Mouse (Mus musculus) olfactory bulb, adult 2 months (tissue): ENCODE data around the gene Eps8.

Source experiments
- CTCF ChIP-seq: fragments of 200-500 bp; IDR thresholded peaks from 2 replicates; pipeline ENCODE4 v1.5.1; 2012; ENCODE audit warnings: low read depth, mild to moderate bottlenecking, low read length, moderate library complexity; ENCODE audit not compliant: insufficient read depth
- POLR2A ChIP-seq: fragments of 200-500 bp; IDR thresholded peaks from 2 replicates; pipeline ENCODE4 v1.6.1; 2012; ENCODE audit warnings: mild to moderate bottlenecking, low read depth, low read length, moderate library complexity; ENCODE audit not compliant: insufficient read depth

DNA sequence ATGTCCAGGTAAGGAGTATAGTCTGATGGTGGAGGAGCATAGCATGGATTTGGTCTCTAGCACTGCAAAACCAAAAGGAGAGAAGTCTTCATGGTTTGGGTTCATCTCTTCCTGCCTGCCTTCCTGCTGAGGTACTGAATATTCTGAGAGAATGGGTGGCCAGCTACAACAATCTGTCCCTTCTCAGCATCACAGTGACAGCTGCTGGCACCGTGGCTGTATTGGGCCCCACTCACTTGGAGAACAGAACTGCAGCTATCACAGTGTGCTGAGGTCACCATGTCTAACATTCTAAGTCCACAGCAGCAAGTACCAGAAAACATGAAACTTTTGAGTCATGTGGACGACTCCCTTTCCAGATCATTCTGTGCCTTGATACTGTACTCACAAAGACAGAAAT lies 107.1 kb downstream of the Eps8 start:
- TF ChIP-seq CTCF (no peak), POLR2A (no peak)
